Mouse (Mus musculus) ES-E14 (cell line): ENCODE measurements at regions not wholly inside any gene's neighbourhood (a gene's known extent, or its start where the extent isn't known, plus 50 kb on each side); places are given as distances from the start of the nearest gene placed in this dataset.

Experiments
- DNase-seq: peaks from one replicate; pipeline ENCODE4 v3.0.0-alpha.2; 2013; ENCODE audit warnings: low read depth, low spot score
- H3K27ac ChIP-seq: 2 replicates; pipeline ENCODE4 v1.5.1; 2012; ENCODE audit warnings: low read depth, mild to moderate bottlenecking, low read length, moderate library complexity, mixed read lengths; ENCODE audit not compliant: poor library complexity, insufficient read depth, severe bottlenecking
- H3K36me3 ChIP-seq: 2 replicates; pipeline ENCODE4 v1.6.1; 2012; ENCODE audit warnings: mild to moderate bottlenecking, low read length, moderate library complexity, mixed read lengths; ENCODE audit not compliant: control insufficient read depth, poor library complexity, insufficient read depth, severe bottlenecking
- H3K4me1 ChIP-seq, 2 experiments: fragments of 150-350 bp in 1 of 2; sonication (generic) in 1 of 2; 2 replicates each; pipeline ENCODE4 v1.6.1; 2012; ENCODE audit warnings: low read length in 2 of 2, mild to moderate bottlenecking in 1 of 2, mixed read lengths in 1 of 2; ENCODE audit not compliant: control insufficient read depth in 2 of 2, insufficient read depth in 2 of 2, poor library complexity in 1 of 2
- H3K4me3 ChIP-seq, 2 experiments: fragments of 150-350 bp in 1 of 2; sonication (generic) in 1 of 2; 2 replicates each; pipeline ENCODE4 v1.5.1; 2012; ENCODE audit warnings: low read length in 2 of 2, low read depth in 1 of 2, mild to moderate bottlenecking in 1 of 2, mixed read lengths in 1 of 2; ENCODE audit not compliant: insufficient read depth in 1 of 2, poor library complexity in 1 of 2, severe bottlenecking in 1 of 2
- H3K9ac ChIP-seq: 2 replicates; pipeline ENCODE4 v1.6.1; 2012; ENCODE audit warnings: low read depth, mild to moderate bottlenecking, low read length, mixed read lengths; ENCODE audit not compliant: poor library complexity, insufficient read depth, severe bottlenecking
- H3K9me3 ChIP-seq: fragments of 150-350 bp; sonication (generic); 2 replicates; pipeline ENCODE4 v1.6.1; 2012; ENCODE audit warnings: low read depth, mild to moderate bottlenecking, low read length; ENCODE audit not compliant: control insufficient read depth, insufficient read depth
- CHD2 ChIP-seq: IDR thresholded peaks from 2 replicates; pipeline ENCODE4 v1.6.1; 2014; ENCODE audit warnings: mild to moderate bottlenecking, low read depth, low read length, inconsistent platforms
- HCFC1 ChIP-seq: IDR thresholded peaks from 2 replicates; pipeline ENCODE4 v1.6.1; 2012; ENCODE audit warnings: low read length, inconsistent platforms, borderline replicate concordance; ENCODE audit not compliant: insufficient read depth
- MAFK ChIP-seq: IDR thresholded peaks from 2 replicates; pipeline ENCODE4 v1.6.1; 2014; ENCODE audit warnings: mild to moderate bottlenecking, low read depth, low read length, inconsistent platforms; ENCODE audit not compliant: insufficient read depth
- ZC3H11A ChIP-seq: IDR thresholded peaks from 2 replicates; pipeline ENCODE4 v1.6.1; 2012; ENCODE audit warnings: low read depth, mild to moderate bottlenecking, inconsistent platforms, low read length, borderline replicate concordance
- ZNF384 ChIP-seq: IDR thresholded peaks from 2 replicates; pipeline ENCODE4 v1.6.1; 2012; ENCODE audit warnings: low read depth, low read length, inconsistent platforms
- in situ Hi-C, 2 experiments: fragments of 600-800 bp; cut with MboI; formaldehyde crosslinking; loops; one replicate each; pipeline ENCODE4 v1.15.1; 2025; ENCODE audit warnings: low sequenced_read_pairs in 2 of 2, inconsistent platforms in 1 of 2; ENCODE audit not compliant: unreplicated experiment in 2 of 2

GRCm38 (mm10) chr9:112744616-112745015 is 508.9 kb upstream of the Arpp21 start:
- in situ Hi-C loops, result no loop called here
- Histone ChIP-seq H3K9ac (no peak overlapping the region), H3K36me3 (no peaks in the 10 kb centered on the region), H3K4me3 (no peak overlapping the region), H3K27ac (no peak overlapping the region), H3K4me1 (no peaks in the 10 kb centered on the region), H3K9me3 (no peaks in the 10 kb centered on the region)
- TF ChIP-seq MAFK, result no peak
- no peak for TF ChIP-seq CHD2
- no peak for TF ChIP-seq HCFC1
- no peak for TF ChIP-seq ZNF384
- TF ChIP-seq ZC3H11A, result no peak
- no peak for DNase-seq

- Histone ChIP-seq H3K4me1 (no peaks in the 10 kb centered on the region), H3K4me3 (no peak overlapping the region), H3K36me3 (no peaks in the 10 kb centered on the region), H3K9ac (no peak overlapping the region), H3K9me3 (no peaks in the 10 kb centered on the region), H3K27ac (no peak overlapping the region)
- TF ChIP-seq MAFK, result no peak
- TF ChIP-seq ZC3H11A, result no peak
- no peak for TF ChIP-seq ZNF384
- no peak for TF ChIP-seq HCFC1
- DNase-seq, result no peak
- in situ Hi-C loops, result no loop called here
Measured at GRCm38 (mm10) chr9:112743871-112744590, 508.3 kb upstream of the Arpp21 start.

DNA sequence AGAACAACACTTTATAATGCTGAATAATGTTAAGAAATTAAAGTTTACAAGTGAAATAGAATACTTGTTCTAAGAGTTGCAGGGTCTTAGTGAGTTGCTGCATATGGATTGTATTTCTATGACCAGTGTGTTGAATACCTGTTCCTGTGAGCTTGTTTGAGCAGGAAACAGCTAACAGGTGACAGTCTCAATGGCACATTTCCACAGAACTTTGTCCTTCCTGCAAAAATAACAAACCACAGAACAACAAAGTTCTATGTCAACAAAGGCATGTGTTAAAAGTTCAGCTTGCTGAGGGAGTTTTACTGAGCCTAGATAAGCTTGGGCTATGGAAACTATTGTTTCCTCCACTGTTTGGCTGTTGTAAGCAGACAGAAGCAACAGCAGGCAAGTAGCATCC is 500.0 kb upstream of the Arpp21 start:
- no peaks in the 10 kb centered on the region for H3K36me3 ChIP-seq
- no peak overlapping the region for H3K4me3 ChIP-seq
- no peak for DNase-seq
- no peak overlapping the region for H3K9ac ChIP-seq
- no peak overlapping the region for H3K27ac ChIP-seq
- no peaks in the 10 kb centered on the region for H3K9me3 ChIP-seq
- no peaks in the 10 kb centered on the region for H3K4me1 ChIP-seq
- TF ChIP-seq CHD2 (no peak), ZNF384 (no peak), HCFC1 (no peak), MAFK (no peak), ZC3H11A (no peak)
- in situ Hi-C loops, result no loop called here

- in situ Hi-C loops, result no loop called here
- DNase-seq, result no peak
- Histone ChIP-seq H3K9ac (no peak overlapping the region), H3K36me3 (no peaks in the 10 kb centered on the region), H3K4me3 (no peak overlapping the region), H3K4me1 (no peaks in the 10 kb centered on the region), H3K27ac (no peak overlapping the region), H3K9me3 (no peaks in the 10 kb centered on the region)
- no peak for TF ChIP-seq CHD2
- no peak for TF ChIP-seq ZNF384
- TF ChIP-seq MAFK, result no peak
- no peak for TF ChIP-seq HCFC1
- TF ChIP-seq ZC3H11A, result no peak
Measured at GRCm38 (mm10) chr9:112725523-112725922, 489.8 kb upstream of the Arpp21 start.

- H3K4me3 ChIP-seq, result no peak overlapping the region
- H3K36me3 ChIP-seq, result no peaks in the 10 kb centered on the region
- H3K27ac ChIP-seq, result no peak overlapping the region
- no peak overlapping the region for H3K9ac ChIP-seq
- no peak for DNase-seq
- in situ Hi-C loops, result no loop called here
- no peaks in the 10 kb centered on the region for H3K9me3 ChIP-seq
- H3K4me1 ChIP-seq, result no peaks in the 10 kb centered on the region
- TF ChIP-seq MAFK (no peak), HCFC1 (no peak), ZC3H11A (no peak), CHD2 (no peak), ZNF384 (no peak)
Measured at GRCm38 (mm10) chr9:112725103-112725502, 489.4 kb upstream of the Arpp21 start.
